Mouse (Mus musculus) embryonic facial prominence, embryonic 11.5 days (tissue): ENCODE results near the gene Inka1. TPM values are rescaled to one million over a fixed set of nuclear protein-coding genes. Genes with fewer than 3 reads are reported as not detected.
"Not testable (repeated sequence)": the region's sequence is repeated elsewhere in the genome, so short reads cannot be mapped to it uniquely, and the experiment has no call there.

Experiments used
- ATAC-seq: fragments of 200-750 bp; cut with Nextera tagmentation; replicated peaks from 2 replicates; pipeline ENCODE4 v1.8.0; 2017; ENCODE audit warnings: low read depth; ENCODE audit not compliant: insufficient number of reproducible peaks, low FRiP score, low TSS enrichment
- DNase-seq: peaks from one replicate; pipeline ENCODE4 v3.0.0-alpha.2; 2015; ENCODE audit warnings: low spot score
- H3K27ac ChIP-seq: fragments of 300-500 bp; sonication (generic); replicated peaks from 2 replicates; pipeline ENCODE4 v1.5.1; 2014; ENCODE audit warnings: mild to moderate bottlenecking, low read depth, low read length, control low read depth
- H3K27me3 ChIP-seq: fragments of 300-500 bp; sonication (generic); 2 replicates; pipeline ENCODE4 v1.6.1; 2014; ENCODE audit warnings: mild to moderate bottlenecking, low read length, moderate library complexity, mixed read lengths; ENCODE audit not compliant: control insufficient read depth, insufficient read depth
- H3K36me3 ChIP-seq: fragments of 300-500 bp; sonication (generic); replicated peaks from 2 replicates; pipeline ENCODE4 v1.6.1; 2014; ENCODE audit warnings: low read depth, mild to moderate bottlenecking, low read length, moderate library complexity, mixed read lengths; ENCODE audit not compliant: control insufficient read depth, insufficient read depth
- H3K4me1 ChIP-seq: fragments of 300-500 bp; sonication (generic); 2 replicates; pipeline ENCODE4 v1.6.1; 2014; ENCODE audit warnings: low read length, mixed read lengths; ENCODE audit not compliant: control insufficient read depth, insufficient read depth
- H3K4me2 ChIP-seq: fragments of 300-500 bp; sonication (generic); 2 replicates; pipeline ENCODE4 v1.6.1; 2014; ENCODE audit warnings: low read depth, mild to moderate bottlenecking, control low read depth, low read length, moderate library complexity
- H3K4me3 ChIP-seq: fragments of 300-500 bp; sonication (generic); 2 replicates; pipeline ENCODE4 v1.5.1; 2014; ENCODE audit warnings: low read depth, low read length, control low read depth
- H3K9ac ChIP-seq: fragments of 300-500 bp; sonication (generic); replicated peaks from 2 replicates; pipeline ENCODE4 v1.6.1; 2014; ENCODE audit warnings: mild to moderate bottlenecking, control low read depth, low read length
- H3K9me3 ChIP-seq: fragments of 300-500 bp; sonication (generic); replicated peaks from 2 replicates; pipeline ENCODE4 v1.6.1; 2016; ENCODE audit warnings: mild to moderate bottlenecking, low read length, inconsistent platforms, mixed read lengths; ENCODE audit not compliant: control insufficient read depth
- WGBS: fragments of 180-500 bp; shearing (Covaris S2); extraction: QIAGEN DNeasy Blood & Tissue Kit; methylation state at CpG from one replicate; pipeline ENCODE4 v1.1.7; 2014; 5-methylcytosine and 5-hydroxymethylcytosine counted together
- polyA plus RNA-seq: library from polyadenylated mRNA; unstranded; fragments of >200 nt; fragmentation: Nextera tagmentation; extraction: Ambion mirVana; gene quantifications from 2 replicates; pipeline ENCODE4 v1.2.1, GENCODE M21; 2014

The Inka1 gene
- polyA plus RNA-seq, result 101 and 108 TPM in 2 replicates

DNA sequence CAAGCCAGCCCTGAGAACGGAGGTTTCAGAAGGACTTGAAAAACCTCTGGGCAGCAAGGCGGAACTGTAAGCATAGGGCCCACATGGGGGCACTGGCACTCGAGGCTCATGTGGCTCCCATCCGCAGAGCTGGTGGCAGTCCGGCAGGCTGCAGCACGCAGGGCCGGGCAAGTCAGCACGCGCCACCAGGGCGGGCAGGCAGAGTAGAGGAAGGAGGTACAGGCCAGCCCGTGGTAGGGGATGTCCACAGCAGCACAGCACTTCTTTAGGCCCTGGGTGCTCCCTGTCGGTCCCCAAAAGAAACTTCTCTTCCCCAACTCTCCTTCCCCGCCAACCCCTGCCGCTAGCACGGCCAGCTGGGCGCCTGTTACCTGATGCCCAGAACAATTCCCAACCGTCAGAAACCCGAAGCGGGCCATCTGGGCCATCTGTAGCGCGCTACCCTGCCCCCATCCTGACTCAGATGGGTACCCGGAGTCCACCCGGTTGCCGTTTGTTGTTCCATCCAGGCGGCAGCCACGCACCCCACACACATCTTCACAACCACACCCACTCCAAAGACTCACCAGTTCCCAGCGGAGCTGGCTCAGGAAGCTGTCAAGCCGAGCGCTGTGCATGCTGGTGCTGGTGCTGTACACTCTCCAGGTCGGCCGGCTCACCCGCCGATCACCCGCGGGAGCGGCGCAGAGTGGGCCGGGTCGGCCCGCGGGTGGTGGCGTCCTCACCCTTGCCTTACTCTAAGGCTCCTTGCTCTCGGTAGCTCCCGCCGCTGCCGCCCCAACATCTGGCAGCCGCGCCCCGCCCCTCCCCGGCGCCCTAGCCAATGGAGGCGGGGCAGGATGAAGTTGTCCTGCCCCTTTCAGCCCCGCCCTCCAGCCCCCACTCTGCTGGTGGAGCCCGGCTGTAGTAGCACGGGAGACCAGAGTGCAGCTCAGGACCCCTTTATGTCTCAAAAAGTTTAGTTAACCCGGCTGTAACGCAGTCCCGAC is at the start of gene Inka1:
Gene Inka1, minus strand, starts transcription at position 749 of the 989 bp plus-strand sequence.
- peak; percentile 50 for ATAC-seq

GRCm38 (mm10) chr9:108032126-108032525 is 46.4 kb upstream of the Inka1 start:
- Histone ChIP-seq H3K9ac (no peak overlapping the region), H3K4me1 (no peaks in the 10 kb centered on the region), H3K36me3 (peaks cover 12% of the 10 kb centered on the region), H3K27ac (no peak overlapping the region), H3K27me3 (no peaks in the 10 kb centered on the region), H3K9me3 (no peaks in the 10 kb centered on the region), H3K4me3 (no peak overlapping the region), H3K4me2 (no peak overlapping the region)
- ATAC-seq, result no peak
- no peak for DNase-seq
- WGBS, result 91% methylated on average over 5 of the region's 5 CpGs

More for the DNA sequence above, at the start of gene Inka1:
- Histone ChIP-seq H3K27me3 (no peaks in the 10 kb centered on the region), H3K4me2 (peak within 1 kb of the TSS; percentile 76), H3K4me1 (peaks cover 13% of the 10 kb centered on the region), H3K27ac (peak within 1 kb of the TSS; percentile 100), H3K9me3 (no peaks in the 10 kb centered on the region), H3K9ac (peak within 1 kb of the TSS; percentile 83), H3K4me3 (peak within 1 kb of the TSS; percentile 73), H3K36me3 (no peaks in the 10 kb centered on the region)
- under 1% methylated on average over 57 of the region's 58 CpGs for WGBS
- DNase-seq, result peak; percentile 97

DNA sequence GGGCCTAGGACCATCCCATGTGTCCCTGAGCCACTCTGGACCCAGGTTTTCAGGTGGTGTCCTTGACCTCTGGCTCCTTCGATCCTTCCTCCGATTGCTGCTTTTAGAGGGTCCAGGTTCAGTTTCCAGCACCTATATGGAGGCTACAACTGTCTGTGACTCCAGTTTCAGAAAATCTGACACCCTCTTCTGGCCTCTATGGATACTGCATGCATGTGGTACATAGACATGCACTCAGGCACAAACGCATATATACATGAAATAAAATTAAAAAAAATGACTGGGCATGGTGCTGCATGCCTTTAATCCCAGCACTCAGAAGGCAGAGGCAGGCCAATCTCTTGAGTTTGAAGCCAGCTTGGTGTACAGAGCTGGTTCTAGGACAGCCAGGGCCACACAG is 42.2 kb upstream of the Inka1 start:
- Histone ChIP-seq H3K27me3 (no peaks in the 10 kb centered on the region), H3K4me2 (no peak overlapping the region), H3K9me3 (no peaks in the 10 kb centered on the region), H3K36me3 (peaks cover 24% of the 10 kb centered on the region), H3K4me1 (no peaks in the 10 kb centered on the region), H3K9ac (no peak overlapping the region), H3K4me3 (no peak overlapping the region), H3K27ac (no peak overlapping the region)
- no peak for DNase-seq
- no peak for ATAC-seq
- 93% methylated on average over 3 of the region's 3 CpGs for WGBS

DNA sequence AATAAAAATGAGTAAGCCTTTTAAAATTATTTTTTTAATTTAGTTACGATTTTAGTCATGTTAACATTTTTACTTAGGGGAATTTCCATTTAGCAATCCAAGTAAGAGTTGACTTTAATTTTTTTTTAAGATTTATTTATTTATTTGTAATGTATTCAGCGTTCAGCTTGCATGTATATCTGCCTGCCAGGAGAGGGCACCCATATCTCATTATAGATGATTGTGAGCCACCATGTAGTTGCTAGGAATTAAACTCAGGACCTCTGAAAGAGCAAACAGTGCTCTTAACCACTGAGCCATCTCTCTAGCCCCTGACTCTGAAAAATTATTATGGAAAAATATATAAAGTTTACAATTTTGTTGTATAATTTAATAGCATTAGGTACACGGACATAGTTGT is 40.9 kb upstream of the Inka1 start:
- DNase-seq (no peak), ATAC-seq (no peak)
- Histone ChIP-seq H3K4me2 (no peak overlapping the region), H3K9me3 (no peaks in the 10 kb centered on the region), H3K4me1 (no peaks in the 10 kb centered on the region), H3K36me3 (peaks cover 22% of the 10 kb centered on the region), H3K27ac (no peak overlapping the region), H3K27me3 (no peaks in the 10 kb centered on the region), H3K9ac (no peak overlapping the region), H3K4me3 (no peak overlapping the region)
- WGBS, result 93% methylated on average over 3 of the region's 3 CpGs

DNA sequence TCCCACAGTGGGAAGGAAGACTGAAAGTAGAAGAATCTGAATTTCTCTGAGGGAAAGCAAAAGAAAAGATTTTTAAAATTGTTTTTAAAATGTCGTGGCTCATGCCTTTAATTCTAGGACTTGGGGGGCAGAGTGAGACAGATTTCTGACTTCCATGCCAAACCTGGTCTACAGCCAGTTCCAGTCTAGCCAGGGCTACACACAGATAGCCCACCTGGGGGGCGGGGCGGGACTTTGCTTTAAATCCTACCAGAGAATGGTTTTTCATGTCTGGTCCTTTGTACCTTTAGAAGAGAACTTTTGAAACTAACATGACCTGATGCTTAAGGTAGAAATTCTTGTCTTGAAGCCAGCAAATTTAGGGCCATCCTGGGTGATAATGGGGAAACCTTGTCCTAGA is 37.5 kb upstream of the Inka1 start:
- Histone ChIP-seq H3K27me3 (no peaks in the 10 kb centered on the region), H3K4me2 (no peak overlapping the region), H3K27ac (no peak overlapping the region), H3K9ac (no peak overlapping the region), H3K4me1 (no peaks in the 10 kb centered on the region), H3K9me3 (no peaks in the 10 kb centered on the region), H3K4me3 (no peak overlapping the region), H3K36me3 (peaks cover 22% of the 10 kb centered on the region)
- DNase-seq (no peak), ATAC-seq (no peak)
- 89% methylated on average over 3 of the region's 3 CpGs for WGBS

- Histone ChIP-seq H3K9ac (no peak overlapping the region), H3K36me3 (peaks cover 7% of the 10 kb centered on the region), H3K9me3 (no peaks in the 10 kb centered on the region), H3K27me3 (no peaks in the 10 kb centered on the region), H3K4me2 (no peak overlapping the region), H3K4me1 (no peaks in the 10 kb centered on the region), H3K4me3 (no peak overlapping the region), H3K27ac (no peak overlapping the region)
- ATAC-seq (no peak), DNase-seq (no peak)
- WGBS, result 93% methylated on average over 1 of the region's 1 CpGs
Measured at GRCm38 (mm10) chr9:108020741-108021140, 35.1 kb upstream of the Inka1 start.

- no peaks in the 10 kb centered on the region for H3K27me3 ChIP-seq
- no peak overlapping the region for H3K27ac ChIP-seq
- H3K4me3 ChIP-seq, result no peak overlapping the region
- no peak overlapping the region for H3K9ac ChIP-seq
- H3K4me1 ChIP-seq, result no peaks in the 10 kb centered on the region
- no peak overlapping the region for H3K4me2 ChIP-seq
- ATAC-seq (no peak), DNase-seq (no peak)
- WGBS, result 84% methylated on average over 3 of the region's 3 CpGs
- no peaks in the 10 kb centered on the region for H3K36me3 ChIP-seq
- no peaks in the 10 kb centered on the region for H3K9me3 ChIP-seq
Measured at GRCm38 (mm10) chr9:108017127-108017526, 31.4 kb upstream of the Inka1 start.

GRCm38 (mm10) chr9:108013577-108013976 is 27.9 kb upstream of the Inka1 start:
- not testable (repeated sequence) for H3K9me3 ChIP-seq, H3K4me1 ChIP-seq, H3K9ac ChIP-seq, DNase-seq, H3K36me3 ChIP-seq, H3K4me2 ChIP-seq, H3K4me3 ChIP-seq, ATAC-seq, H3K27me3 ChIP-seq, H3K27ac ChIP-seq
- 93% methylated on average over 2 of the region's 2 CpGs for WGBS
